Mouse (Mus musculus): Measurements from ENCODE around the gene Mctp1. TPM values are rescaled to one million over a fixed set of nuclear protein-coding genes. Genes with fewer than 3 reads are reported as not detected.

Gene Mctp1
- polyA plus RNA-seq, 1 experiment from 2014 or later, result 0.38 TPM

- H3K27me3 ChIP-seq (replicated peaks), result no peaks in the 10 kb centered on the region
- H3K36me3 ChIP-seq, result no peaks in the 10 kb centered on the region
- no peaks in the 10 kb centered on the region for H3K4me1 ChIP-seq (replicated peaks)
- no peak overlapping the region for H3K27ac ChIP-seq (ENCODE audit: poor library complexity, severe bottlenecking)
- H3K4me2 ChIP-seq, result no peak overlapping the region
- no peak overlapping the region for H3K9ac ChIP-seq
- H3K4me3 ChIP-seq, result no peak overlapping the region
- ATAC-seq (ENCODE audit: insufficient number of reproducible peaks, low FRiP score), result no peak
- no peaks in the 10 kb centered on the region for H3K9me3 ChIP-seq (replicated peaks)
Measured at GRCm38 (mm10) chr13:76609425-76609824, 225.1 kb downstream of the Mctp1 start.

- Histone ChIP-seq H3K36me3 (no peaks in the 10 kb centered on the region), H3K27me3 (replicated peaks) (no peaks in the 10 kb centered on the region), H3K4me3 (no peak overlapping the region), H3K4me2 (no peak overlapping the region), H3K4me1 (replicated peaks) (no peaks in the 10 kb centered on the region), H3K27ac (ENCODE audit: poor library complexity, severe bottlenecking) (no peak overlapping the region), H3K9ac (no peak overlapping the region), H3K9me3 (replicated peaks) (no peaks in the 10 kb centered on the region)
- WGBS, result 78% methylated on average over 2 of the region's 2 CpGs
- no peak for ATAC-seq (ENCODE audit: insufficient number of reproducible peaks, low FRiP score)
Measured at GRCm38 (mm10) chr13:76611499-76611898, 227.2 kb downstream of the Mctp1 start.

- H3K4me1 ChIP-seq (replicated peaks), result no peaks in the 10 kb centered on the region
- H3K9ac ChIP-seq, result no peak overlapping the region
- H3K4me2 ChIP-seq, result no peak overlapping the region
- H3K9me3 ChIP-seq (replicated peaks), result no peaks in the 10 kb centered on the region
- H3K27me3 ChIP-seq (replicated peaks), result no peaks in the 10 kb centered on the region
- no peak overlapping the region for H3K27ac ChIP-seq (ENCODE audit: poor library complexity, severe bottlenecking)
- ATAC-seq (ENCODE audit: insufficient number of reproducible peaks, low FRiP score), result no peak
- no peak overlapping the region for H3K4me3 ChIP-seq
- no peaks in the 10 kb centered on the region for H3K36me3 ChIP-seq
Measured at GRCm38 (mm10) chr13:76620111-76620510, 235.8 kb downstream of the Mctp1 start.

GRCm38 (mm10) chr13:76620525-76620924 lies 236.2 kb downstream of the Mctp1 start:
- Histone ChIP-seq H3K27me3 (replicated peaks) (no peaks in the 10 kb centered on the region), H3K36me3 (no peaks in the 10 kb centered on the region), H3K4me3 (no peak overlapping the region), H3K4me2 (no peak overlapping the region), H3K9ac (no peak overlapping the region), H3K27ac (ENCODE audit: poor library complexity, severe bottlenecking) (no peak overlapping the region), H3K4me1 (replicated peaks) (no peaks in the 10 kb centered on the region), H3K9me3 (replicated peaks) (no peaks in the 10 kb centered on the region)
- 60% methylated on average over 1 of the region's 1 CpGs for WGBS
- no peak for ATAC-seq (ENCODE audit: insufficient number of reproducible peaks, low FRiP score)

- Histone ChIP-seq H3K27me3 (replicated peaks) (no peaks in the 10 kb centered on the region), H3K4me2 (no peak overlapping the region), H3K9ac (no peak overlapping the region), H3K4me3 (no peak overlapping the region), H3K27ac (ENCODE audit: poor library complexity, severe bottlenecking) (no peak overlapping the region), H3K4me1 (replicated peaks) (no peaks in the 10 kb centered on the region), H3K9me3 (replicated peaks) (no peaks in the 10 kb centered on the region), H3K36me3 (no peaks in the 10 kb centered on the region)
- ATAC-seq (ENCODE audit: insufficient number of reproducible peaks, low FRiP score), result no peak
- WGBS, result 81% methylated on average over 1 of the region's 1 CpGs
Measured at GRCm38 (mm10) chr13:76633707-76634106, 249.4 kb downstream of the Mctp1 start.

GRCm38 (mm10) chr13:76638282-76638681 lies 253.9 kb downstream of the Mctp1 start:
- ATAC-seq (ENCODE audit: insufficient number of reproducible peaks, low FRiP score), result no peak
- H3K4me1 ChIP-seq (replicated peaks), result no peaks in the 10 kb centered on the region

GRCm38 (mm10) chr13:76659523-76659922 lies 275.2 kb downstream of the Mctp1 start:
- no peak overlapping the region for H3K4me2 ChIP-seq
- no peak overlapping the region for H3K27ac ChIP-seq (ENCODE audit: poor library complexity, severe bottlenecking)
- H3K9me3 ChIP-seq (replicated peaks), result 0 out of 2 replicates have a peak, but pooled peaks cover 2% of the 10 kb centered on the region
- no peak overlapping the region for H3K9ac ChIP-seq
- no peaks in the 10 kb centered on the region for H3K4me1 ChIP-seq (replicated peaks)
- no peaks in the 10 kb centered on the region for H3K36me3 ChIP-seq
- no peak for ATAC-seq (ENCODE audit: insufficient number of reproducible peaks, low FRiP score)
- no peak overlapping the region for H3K4me3 ChIP-seq
- no peaks in the 10 kb centered on the region for H3K27me3 ChIP-seq (replicated peaks)

More at GRCm38 (mm10) chr13:76638282-76638681, 253.9 kb downstream of the Mctp1 start:
- no peaks in the 10 kb centered on the region for H3K36me3 ChIP-seq
- no peaks in the 10 kb centered on the region for H3K27me3 ChIP-seq (replicated peaks)
- no peak overlapping the region for H3K4me3 ChIP-seq
- H3K9ac ChIP-seq, result no peak overlapping the region
- no peak overlapping the region for H3K4me2 ChIP-seq
- no peaks in the 10 kb centered on the region for H3K9me3 ChIP-seq (replicated peaks)
- no peak overlapping the region for H3K27ac ChIP-seq (ENCODE audit: poor library complexity, severe bottlenecking)
- 67% methylated on average over 2 of the region's 2 CpGs for WGBS

GRCm38 (mm10) chr13:76681286-76681685 lies 297.0 kb downstream of the Mctp1 start:
- H3K36me3 ChIP-seq, result no peaks in the 10 kb centered on the region
- no peak overlapping the region for H3K4me3 ChIP-seq
- ATAC-seq (ENCODE audit: insufficient number of reproducible peaks, low FRiP score), result no peak
- no peak overlapping the region for H3K9ac ChIP-seq
- no peak overlapping the region for H3K27ac ChIP-seq (ENCODE audit: poor library complexity, severe bottlenecking)
- no peaks in the 10 kb centered on the region for H3K27me3 ChIP-seq (replicated peaks)
- no peak overlapping the region for H3K4me2 ChIP-seq
- no peaks in the 10 kb centered on the region for H3K4me1 ChIP-seq (replicated peaks)
- H3K9me3 ChIP-seq (replicated peaks), result no peaks in the 10 kb centered on the region

GRCm38 (mm10) chr13:76689349-76689748 lies 305.0 kb downstream of the Mctp1 start:
- no peaks in the 10 kb centered on the region for H3K4me1 ChIP-seq (replicated peaks)
- no peak overlapping the region for H3K4me2 ChIP-seq
- no peak overlapping the region for H3K4me3 ChIP-seq
- H3K36me3 ChIP-seq, result no peaks in the 10 kb centered on the region
- H3K9me3 ChIP-seq (replicated peaks), result no peaks in the 10 kb centered on the region
- ATAC-seq (ENCODE audit: insufficient number of reproducible peaks, low FRiP score), result no peak
- WGBS, result 79% methylated on average over 2 of the region's 2 CpGs
- no peak overlapping the region for H3K27ac ChIP-seq (ENCODE audit: poor library complexity, severe bottlenecking)
- H3K9ac ChIP-seq, result no peak overlapping the region
- no peaks in the 10 kb centered on the region for H3K27me3 ChIP-seq (replicated peaks)

GRCm38 (mm10) chr13:76690143-76690542 lies 305.8 kb downstream of the Mctp1 start:
- no peak for ATAC-seq (ENCODE audit: insufficient number of reproducible peaks, low FRiP score)
- H3K36me3 ChIP-seq, result no peaks in the 10 kb centered on the region

GRCm38 (mm10) chr13:76690697-76691096 lies 306.4 kb downstream of the Mctp1 start:
- Histone ChIP-seq H3K4me1 (replicated peaks) (no peaks in the 10 kb centered on the region), H3K4me2 (no peak overlapping the region), H3K27me3 (replicated peaks) (no peaks in the 10 kb centered on the region), H3K27ac (ENCODE audit: poor library complexity, severe bottlenecking) (no peak overlapping the region), H3K9ac (no peak overlapping the region), H3K36me3 (no peaks in the 10 kb centered on the region), H3K9me3 (replicated peaks) (no peaks in the 10 kb centered on the region), H3K4me3 (no peak overlapping the region)
- WGBS, result 61% methylated on average over 1 of the region's 1 CpGs
- no peak for ATAC-seq (ENCODE audit: insufficient number of reproducible peaks, low FRiP score)

More at GRCm38 (mm10) chr13:76690143-76690542, 305.8 kb downstream of the Mctp1 start:
- H3K4me2 ChIP-seq, result no peak overlapping the region
- H3K9ac ChIP-seq, result no peak overlapping the region
- H3K27ac ChIP-seq (ENCODE audit: poor library complexity, severe bottlenecking), result no peak overlapping the region
- no peaks in the 10 kb centered on the region for H3K4me1 ChIP-seq (replicated peaks)
- no peaks in the 10 kb centered on the region for H3K9me3 ChIP-seq (replicated peaks)
- no peak overlapping the region for H3K4me3 ChIP-seq
- H3K27me3 ChIP-seq (replicated peaks), result no peaks in the 10 kb centered on the region

- ATAC-seq (ENCODE audit: insufficient number of reproducible peaks, low FRiP score), result no peak
- no peak overlapping the region for H3K9ac ChIP-seq
- no peaks in the 10 kb centered on the region for H3K36me3 ChIP-seq
- H3K4me2 ChIP-seq, result no peak overlapping the region
- H3K4me1 ChIP-seq (replicated peaks), result no peaks in the 10 kb centered on the region
- no peak overlapping the region for H3K27ac ChIP-seq (ENCODE audit: poor library complexity, severe bottlenecking)
- H3K27me3 ChIP-seq (replicated peaks), result no peaks in the 10 kb centered on the region
- H3K9me3 ChIP-seq (replicated peaks), result no peaks in the 10 kb centered on the region
- H3K4me3 ChIP-seq, result no peak overlapping the region
Measured at GRCm38 (mm10) chr13:76734013-76734412, 349.7 kb downstream of the Mctp1 start.

All from heart, embryonic 12.5 days (tissue).